Mouse (Mus musculus) midbrain, embryonic 15.5 days (tissue): ENCODE measurements around the gene Slc7a11. TPM values are rescaled to one million over a fixed set of nuclear protein-coding genes. Genes with fewer than 3 reads are reported as not detected.

Experiments
- ATAC-seq: fragments of 200-750 bp; cut with Nextera tagmentation; replicated peaks from 2 replicates; pipeline ENCODE4 v1.8.0; 2017; ENCODE audit warnings: moderate TSS enrichment
- H3K27ac ChIP-seq: fragments of 300-500 bp; sonication (generic); 2 replicates; pipeline ENCODE4 v1.5.1; 2015; ENCODE audit warnings: mild to moderate bottlenecking, inconsistent platforms
- H3K27me3 ChIP-seq: fragments of 300-500 bp; sonication (generic); replicated peaks from 2 replicates; pipeline ENCODE4 v1.6.1; 2015; ENCODE audit warnings: inconsistent platforms
- H3K36me3 ChIP-seq: fragments of 300-500 bp; sonication (generic); replicated peaks from 2 replicates; pipeline ENCODE4 v1.6.1; 2015; ENCODE audit warnings: inconsistent platforms
- H3K4me1 ChIP-seq: fragments of 300-500 bp; sonication (generic); 2 replicates; pipeline ENCODE4 v1.6.1; 2015; ENCODE audit warnings: inconsistent platforms
- H3K4me2 ChIP-seq: fragments of 300-500 bp; sonication (generic); 2 replicates; pipeline ENCODE4 v1.6.1; 2015; ENCODE audit warnings: inconsistent platforms, mild to moderate bottlenecking, moderate library complexity
- H3K4me3 ChIP-seq: fragments of 300-500 bp; sonication (generic); 2 replicates; pipeline ENCODE4 v1.5.1; 2015; ENCODE audit warnings: mild to moderate bottlenecking, inconsistent platforms
- H3K9ac ChIP-seq: fragments of 300-500 bp; sonication (generic); 2 replicates; pipeline ENCODE4 v1.6.1; 2015; ENCODE audit warnings: mild to moderate bottlenecking, inconsistent platforms
- H3K9me3 ChIP-seq: fragments of 300-500 bp; sonication (generic); 2 replicates; pipeline ENCODE4 v1.6.1; 2016; ENCODE audit warnings: inconsistent platforms
- WGBS: fragments of 180-500 bp; shearing (Covaris S2); methylation state at CpG from one replicate; pipeline ENCODE4 v1.1.7; 2015; ENCODE audit warnings: mixed read lengths; 5-methylcytosine and 5-hydroxymethylcytosine counted together
- polyA plus RNA-seq: library from polyadenylated mRNA; unstranded; fragments of >200 nt; fragmentation: Nextera tagmentation; extraction: Ambion mirVana; gene quantifications from 2 replicates; pipeline ENCODE4 v1.2.1, GENCODE M21; 2015

The Slc7a11 gene
- polyA plus RNA-seq, 1 experiment from 2014 or later = 2.2 TPM

DNA sequence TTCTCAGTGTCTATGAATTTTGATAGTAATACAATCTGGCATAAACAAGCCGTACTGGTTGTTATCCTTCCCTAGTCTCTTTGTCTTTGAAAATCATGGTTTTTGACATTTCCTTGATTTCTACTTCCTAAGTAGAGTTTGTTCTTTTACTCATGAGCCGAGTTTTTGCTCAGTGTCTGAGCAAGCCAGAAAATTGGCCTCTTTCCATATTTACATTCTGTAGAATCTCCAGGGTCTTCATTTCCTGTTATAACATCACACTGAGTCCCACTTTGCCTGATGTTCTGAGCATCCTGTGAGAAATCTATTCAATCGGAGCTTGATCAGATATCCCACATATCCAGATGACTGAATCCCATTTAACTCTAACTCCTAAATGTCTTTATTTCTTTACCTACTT, 600.4 kb downstream of the Slc7a11 start:
- no peaks in the 10 kb centered on the region for H3K36me3 ChIP-seq
- no peaks in the 10 kb centered on the region for H3K9me3 ChIP-seq
- no peak overlapping the region for H3K4me2 ChIP-seq
- WGBS = 62% methylated on average over 3 of the region's 3 CpGs
- no peak for ATAC-seq
- H3K4me1 ChIP-seq = no peaks in the 10 kb centered on the region
- H3K27me3 ChIP-seq = no peaks in the 10 kb centered on the region
- H3K4me3 ChIP-seq = no peak overlapping the region
- 0 out of 2 replicates have a peak overlapping the region, but pooled peaks have one; percentile 20 for H3K27ac ChIP-seq
- H3K9ac ChIP-seq = no peak overlapping the region
